Comparison of ENCODE assay signal across 12 mouse cellular contexts in genomic region chr12:16753110-16753509, GRCm38 (mm10). TPM values are rescaled to one million over a fixed set of nuclear protein-coding genes. Genes with fewer than 3 reads are reported as not detected.
DNase-seq lines count a peak whose midpoint lies in the region; ATAC-seq lines count a peak whose summit lies in the region.
"Had no signal": no experiment of that assay in that cellular context is flagged by ENCODE, and none has a peak within 500 bp of the region (broad histone marks: within the 10 kb centered on the region; RNA-seq: fewer than 3 reads in every experiment).

No protein-coding gene starts in this region.

- no peak overlapping the region for H3K27ac ChIP-seq in forebrain, embryonic 12.5 days
- H3K27ac ChIP-seq in forebrain, embryonic 16.5 days (ENCODE audit: low read length): no peak overlapping the region
- no peak overlapping the region for H3K27ac ChIP-seq in liver, embryonic 11.5 days (ENCODE audit: low read depth, low read length)
- H3K27ac ChIP-seq in intestine, embryonic 15.5 days: peak overlapping the region; percentile 84
- H3K27ac ChIP-seq in midbrain, embryonic 13.5 days: no peak overlapping the region
- H3K27ac ChIP-seq: layer of hippocampus, adult 2 months had no signal

- 36% methylated on average over 8 of the region's 8 CpGs for WGBS in forebrain, embryonic 12.5 days
- WGBS in forebrain, embryonic 16.5 days: 20% methylated on average over 8 of the region's 8 CpGs
- WGBS in liver, embryonic 11.5 days: 29% methylated on average over 8 of the region's 8 CpGs
- WGBS in intestine, embryonic 15.5 days: 18% methylated on average over 8 of the region's 8 CpGs
- WGBS in midbrain, embryonic 13.5 days: 15% methylated on average over 8 of the region's 8 CpGs

- no peaks in the 10 kb centered on the region for H3K9me3 ChIP-seq in forebrain, embryonic 12.5 days
- H3K9me3 ChIP-seq in forebrain, embryonic 16.5 days (ENCODE audit: control insufficient read depth, low read length): no peaks in the 10 kb centered on the region
- no peaks in the 10 kb centered on the region for H3K9me3 ChIP-seq in liver, embryonic 11.5 days (ENCODE audit: control insufficient read depth, low read length)
- H3K9me3 ChIP-seq in intestine, embryonic 15.5 days: no peaks in the 10 kb centered on the region
- no peaks in the 10 kb centered on the region for H3K9me3 ChIP-seq in midbrain, embryonic 13.5 days

- no peak overlapping the region for H3K9ac ChIP-seq in forebrain, embryonic 12.5 days
- H3K9ac ChIP-seq in forebrain, embryonic 16.5 days (replicated peaks; ENCODE audit: low read depth, low read length): no peak overlapping the region
- H3K9ac ChIP-seq in liver, embryonic 11.5 days (ENCODE audit: low read depth, low read length): no peak overlapping the region
- peak overlapping the region; percentile 31; the same call in 1 of the 2 replicates for H3K9ac ChIP-seq in intestine, embryonic 15.5 days
- H3K9ac ChIP-seq in midbrain, embryonic 13.5 days (replicated peaks): 0 out of 2 replicates have a peak overlapping the region, but pooled peaks have one; percentile 12

- no peaks in the 10 kb centered on the region for H3K36me3 ChIP-seq in forebrain, embryonic 12.5 days (replicated peaks)
- H3K36me3 ChIP-seq in forebrain, embryonic 16.5 days (ENCODE audit: control insufficient read depth, insufficient read depth): no peaks in the 10 kb centered on the region
- no peaks in the 10 kb centered on the region for H3K36me3 ChIP-seq in liver, embryonic 11.5 days (ENCODE audit: control insufficient read depth, insufficient read depth, low read length)
- H3K36me3 ChIP-seq in intestine, embryonic 15.5 days: no peaks in the 10 kb centered on the region
- no peaks in the 10 kb centered on the region for H3K36me3 ChIP-seq in midbrain, embryonic 13.5 days

- no peak overlapping the region for H3K4me2 ChIP-seq in forebrain, embryonic 12.5 days
- H3K4me2 ChIP-seq in forebrain, embryonic 16.5 days (ENCODE audit: low read length): no peak overlapping the region
- no peak overlapping the region for H3K4me2 ChIP-seq in liver, embryonic 11.5 days
- H3K4me2 ChIP-seq in intestine, embryonic 15.5 days (replicated peaks): peak overlapping the region; percentile 52
- no peak overlapping the region for H3K4me2 ChIP-seq in midbrain, embryonic 13.5 days (replicated peaks)

- 0 out of 2 replicates have a peak, but pooled peaks have one; percentile 23 for ATAC-seq in forebrain, embryonic 12.5 days (ENCODE audit: low FRiP score)
- no peak for ATAC-seq in forebrain, embryonic 16.5 days
- ATAC-seq in liver, embryonic 11.5 days (replicated peaks; ENCODE audit: low FRiP score): no peak
- peak; percentile 72 for ATAC-seq in intestine, embryonic 15.5 days
- peak; percentile 68 for ATAC-seq in midbrain, embryonic 13.5 days
- no peak for ATAC-seq in megakaryocyte-erythroid progenitor cell, adult 5-6 weeks (replicated peaks; ENCODE audit: low FRiP score, low TSS enrichment, poor library complexity, severe bottlenecking)

- H3K4me3 ChIP-seq in forebrain, embryonic 12.5 days (replicated peaks): no peak overlapping the region
- H3K4me3 ChIP-seq in forebrain, embryonic 16.5 days (replicated peaks; ENCODE audit: low read length): no peak overlapping the region
- no peak overlapping the region for H3K4me3 ChIP-seq in liver, embryonic 11.5 days (ENCODE audit: low read depth, low read length)
- peak overlapping the region; percentile 23; the same call in 1 of the 2 replicates for H3K4me3 ChIP-seq in intestine, embryonic 15.5 days (replicated peaks)
- H3K4me3 ChIP-seq in midbrain, embryonic 13.5 days (replicated peaks): no peak overlapping the region
- H3K4me3 ChIP-seq: layer of hippocampus, adult 2 months had no signal

- H3K4me1 ChIP-seq in forebrain, embryonic 12.5 days: peaks cover 13% of the 10 kb centered on the region; the same call in 1 of the 2 replicates
- H3K4me1 ChIP-seq in forebrain, embryonic 16.5 days (replicated peaks; ENCODE audit: control insufficient read depth, insufficient read depth, low read length): no peaks in the 10 kb centered on the region
- H3K4me1 ChIP-seq in liver, embryonic 11.5 days (replicated peaks; ENCODE audit: control insufficient read depth, insufficient read depth, low read length): no peaks in the 10 kb centered on the region; the same call in 1 of the 2 replicates
- H3K4me1 ChIP-seq in intestine, embryonic 15.5 days (replicated peaks): peaks cover 15% of the 10 kb centered on the region; the same call in 1 of the 2 replicates
- H3K4me1 ChIP-seq in midbrain, embryonic 13.5 days (replicated peaks): peaks cover 21% of the 10 kb centered on the region

- no peaks in the 10 kb centered on the region for H3K27me3 ChIP-seq in forebrain, embryonic 12.5 days
- H3K27me3 ChIP-seq in forebrain, embryonic 16.5 days (replicated peaks; ENCODE audit: control insufficient read depth, insufficient read depth, low read length): no peaks in the 10 kb centered on the region
- H3K27me3 ChIP-seq in liver, embryonic 11.5 days (replicated peaks; ENCODE audit: control insufficient read depth, insufficient read depth, low read length): no peaks in the 10 kb centered on the region
- H3K27me3 ChIP-seq in intestine, embryonic 15.5 days (replicated peaks): no peaks in the 10 kb centered on the region
- H3K27me3 ChIP-seq in midbrain, embryonic 13.5 days: no peaks in the 10 kb centered on the region
- H3K27me3 ChIP-seq: CH12.LX had no signal

- peak; percentile 35 for DNase-seq in liver
- DNase-seq in liver, embryonic 11.5 days (ENCODE audit: low spot score): no peak
- no peak for DNase-seq in urinary bladder, postnatal 10 days (ENCODE audit: low spot score)
- DNase-seq: gastrocnemius, postnatal 25 days; lung, postnatal 36 days had no signal

RNA-seq across cellular contexts. Expression of gene Greb1, which starts 47.6 kb away (rescaled TPM):
- polyA plus RNA-seq in forebrain, embryonic 12.5 days (2016; fragmentation: Nextera tagmentation; extraction: Ambion mirVana): 2.4 and 2.5 TPM in 2 replicates
- 0.56 and 0.72 TPM in 2 replicates for polyA plus RNA-seq in forebrain, embryonic 16.5 days (2015; fragmentation: Nextera tagmentation; extraction: Ambion mirVana)
- polyA plus RNA-seq in liver, embryonic 11.5 days (2014; fragmentation: Nextera tagmentation; extraction: Ambion mirVana): 4.3 and 5.5 TPM in 2 replicates
- 5.1 and 5.7 TPM in 2 replicates for polyA plus RNA-seq in intestine, embryonic 15.5 days (2015; fragmentation: Nextera tagmentation; extraction: Ambion mirVana)
- polyA plus RNA-seq in midbrain, embryonic 13.5 days (2015; fragmentation: Nextera tagmentation; extraction: Ambion mirVana): 2.7 and 3.1 TPM in 2 replicates
- total RNA-seq in megakaryocyte-erythroid progenitor cell, adult 5-6 weeks (2014; fragmentation: Nextera tagmentation): 7.2 TPM in 1 of 2 replicates, not detected in the other
- total RNA-seq in megakaryocyte-erythroid progenitor cell, adult 5-6 weeks (2017): not detected in 2 replicates
- total RNA-seq: CH12.LX had no signal

RNA-seq across cellular contexts. Expression of gene E2f6, which starts 57.7 kb away (rescaled TPM):
- 75.0 and 77.4 TPM in 2 replicates for polyA plus RNA-seq in forebrain, embryonic 12.5 days (2016; fragmentation: Nextera tagmentation; extraction: Ambion mirVana)
- 28.0 and 28.6 TPM in 2 replicates for polyA plus RNA-seq in forebrain, embryonic 16.5 days (2015; fragmentation: Nextera tagmentation; extraction: Ambion mirVana)
- 42.7 and 49.0 TPM in 2 replicates for polyA plus RNA-seq in liver, embryonic 11.5 days (2014; fragmentation: Nextera tagmentation; extraction: Ambion mirVana)
- 37.6 and 39.6 TPM in 2 replicates for polyA plus RNA-seq in intestine, embryonic 15.5 days (2015; fragmentation: Nextera tagmentation; extraction: Ambion mirVana)
- polyA plus RNA-seq in midbrain, embryonic 13.5 days (2015; fragmentation: Nextera tagmentation; extraction: Ambion mirVana): 46.7 and 49.5 TPM in 2 replicates
- 68.4 and 73.2 TPM in 2 replicates for total RNA-seq in megakaryocyte-erythroid progenitor cell, adult 5-6 weeks (2014; fragmentation: Nextera tagmentation)
- total RNA-seq in megakaryocyte-erythroid progenitor cell, adult 5-6 weeks (2017): 71.5 and 73.6 TPM in 2 replicates

Comparison
In these comparisons a context has a peak if more than half of its experiments do, and no peak if none do; other contexts are left out.
1. ATAC-seq: peak in forebrain, embryonic 12.5 days (single experiment), intestine, embryonic 15.5 days (single experiment) and midbrain, embryonic 13.5 days (single experiment); none in forebrain, embryonic 16.5 days (single experiment), liver, embryonic 11.5 days (single experiment) and megakaryocyte-erythroid progenitor cell, adult 5-6 weeks (single experiment).
2. H3K9ac ChIP-seq: peak in intestine, embryonic 15.5 days (single experiment) and midbrain, embryonic 13.5 days (single experiment); none in forebrain, embryonic 12.5 days (single experiment), forebrain, embryonic 16.5 days (single experiment) and liver, embryonic 11.5 days (single experiment).